Mouse (Mus musculus) urinary bladder, postnatal 14 days (tissue): Measurements from ENCODE around the gene Cd209b.

Experiments
- DNase-seq: peaks from one replicate; pipeline ENCODE4 v3.0.0; 2021; ENCODE audit warnings: low spot score

Cd209b gene

DNA sequence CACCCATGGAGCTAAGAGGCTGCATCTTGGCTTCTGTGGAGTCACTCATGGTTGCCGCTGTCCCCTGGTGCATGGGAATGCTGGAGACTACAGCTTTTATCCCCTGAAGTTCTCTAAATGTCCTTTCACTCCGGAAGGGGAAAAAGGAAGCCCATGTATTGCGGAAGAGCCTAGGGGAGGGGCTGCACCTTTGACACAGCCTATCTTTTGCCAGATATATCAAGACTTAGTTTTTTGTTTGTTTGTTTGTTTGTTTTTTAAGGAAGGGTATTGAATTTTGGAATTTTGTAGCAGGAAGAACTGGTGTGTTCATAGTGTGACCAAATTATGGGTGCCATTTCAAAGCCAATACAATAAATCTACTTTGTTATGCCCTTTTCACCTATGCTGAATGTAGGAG, at the start of gene Cd209b:
Gene Cd209b, minus strand, starts transcription at position 101 of the 400 bp plus-strand sequence.
- DNase-seq, result no peak

DNA sequence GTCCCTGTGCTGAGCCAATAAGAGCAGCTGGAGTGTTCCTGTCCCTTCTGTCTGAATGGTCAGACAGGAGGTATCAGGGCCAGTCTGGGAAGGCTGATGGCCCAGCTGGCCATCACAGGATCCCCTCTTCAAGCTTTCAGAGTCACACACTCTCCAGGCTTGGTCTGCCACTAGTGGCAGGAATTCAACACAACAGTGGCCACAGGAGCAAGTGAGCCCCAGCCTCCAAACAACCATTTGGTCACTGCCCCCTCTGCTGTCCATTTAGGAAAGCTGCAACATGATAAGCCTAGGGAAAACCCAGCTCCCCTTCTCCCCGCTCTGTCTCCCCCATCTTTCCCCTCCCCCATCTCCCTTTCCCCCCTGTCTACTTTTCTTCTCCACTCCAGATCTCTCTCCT, 29.4 kb upstream of the Cd209b start:
- DNase-seq, result peak; percentile 5

DNA sequence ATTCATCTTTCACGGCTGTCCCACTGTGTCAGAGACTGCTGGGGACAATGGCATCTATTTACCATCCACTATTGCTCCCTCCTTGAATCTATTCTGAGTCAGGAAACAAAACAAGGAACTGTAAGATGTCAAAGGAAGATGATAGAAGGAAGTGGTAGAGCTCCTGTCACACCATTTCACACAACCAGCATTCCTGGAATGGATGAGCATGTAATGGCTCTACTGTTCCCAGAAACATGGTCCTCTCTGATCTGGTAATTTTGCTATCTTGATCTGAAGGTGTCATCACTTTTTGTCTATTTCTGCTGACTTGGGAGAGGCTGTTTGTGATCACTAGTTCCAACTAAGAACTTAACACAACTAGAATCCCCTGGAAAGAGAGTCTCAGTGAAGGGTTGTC, 28.0 kb upstream of the Cd209b start, which contains the start of gene Cd209c:
Gene Cd209c, minus strand, starts transcription at position 101 of the 400 bp plus-strand sequence.
- DNase-seq, result no peak

DNA sequence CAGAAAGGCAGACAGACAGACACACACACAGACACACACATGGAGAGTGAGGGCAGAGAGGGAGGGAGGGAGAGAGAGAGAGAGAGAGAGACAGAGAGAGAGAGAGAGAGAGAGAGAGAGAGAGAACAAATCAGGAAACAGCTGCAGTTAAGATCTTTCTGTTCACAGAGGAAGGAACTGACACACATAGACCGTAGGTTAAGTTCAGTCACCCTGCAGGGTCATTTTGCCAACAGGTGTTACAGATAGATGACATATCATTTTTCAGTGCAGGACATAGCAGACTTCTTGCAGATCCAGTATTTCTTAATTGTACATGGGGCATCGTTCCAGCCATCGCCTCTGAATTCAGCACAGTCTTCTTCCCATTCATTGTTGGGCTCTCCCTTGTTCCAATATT, 13.4 kb upstream of the Cd209b start:
- no peak for DNase-seq

DNA sequence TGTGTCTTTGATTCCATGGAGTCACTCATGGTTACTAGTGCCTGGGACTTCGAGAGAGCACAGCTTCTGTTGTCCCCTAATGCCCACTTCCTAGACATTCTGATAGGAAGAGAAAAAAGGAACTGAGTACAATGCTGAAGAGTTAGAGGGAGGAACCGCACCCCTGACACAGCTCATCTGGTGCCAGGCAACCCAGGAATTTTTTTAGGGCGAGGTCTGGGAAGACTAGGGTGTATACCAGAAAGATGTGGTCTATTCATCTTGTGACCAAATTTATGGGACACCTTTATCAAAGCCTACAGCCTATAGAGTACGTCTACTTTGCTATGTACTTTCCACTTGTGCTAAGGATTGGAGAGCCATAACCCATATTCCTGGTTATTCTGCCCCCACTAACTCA, 48.2 kb downstream of the Cd209b start, which contains the start of gene Cd209d:
Gene Cd209d, minus strand, starts transcription at position 101 of the 400 bp plus-strand sequence.
- no peak for DNase-seq

DNA sequence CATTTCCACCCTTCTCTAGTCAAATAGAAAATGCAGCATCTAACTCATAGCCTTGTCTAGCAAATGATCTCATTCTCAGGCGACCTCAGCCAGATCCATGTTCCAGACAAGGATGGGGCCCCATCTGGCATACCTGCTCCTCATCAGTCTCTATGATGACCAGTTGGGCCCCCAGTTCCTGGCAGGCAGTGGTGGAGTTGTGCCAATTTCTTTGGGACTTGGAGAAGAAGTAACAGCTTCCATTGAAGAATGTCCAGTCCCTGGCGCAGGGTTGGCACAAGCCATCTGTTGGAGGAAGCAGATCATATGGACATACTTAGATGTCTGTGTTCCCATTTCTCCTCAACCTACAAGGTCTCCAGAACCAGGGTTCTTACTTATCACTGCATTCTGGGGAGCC, 50.5 kb downstream of the Cd209b start:
- DNase-seq, result no peak
